Mouse (Mus musculus): Measurements from ENCODE around the gene Inka1. TPM values are rescaled to one million over a fixed set of nuclear protein-coding genes. Genes with fewer than 3 reads are reported as not detected.
"Not testable (repeated sequence)": the region's sequence is repeated elsewhere in the genome, so short reads cannot be mapped to it uniquely, and the experiment has no call there.

The Inka1 gene
- polyA plus RNA-seq (2015; fragmentation: Nextera tagmentation; extraction: Ambion mirVana): 50.5 and 50.8 TPM in 2 replicates

DNA sequence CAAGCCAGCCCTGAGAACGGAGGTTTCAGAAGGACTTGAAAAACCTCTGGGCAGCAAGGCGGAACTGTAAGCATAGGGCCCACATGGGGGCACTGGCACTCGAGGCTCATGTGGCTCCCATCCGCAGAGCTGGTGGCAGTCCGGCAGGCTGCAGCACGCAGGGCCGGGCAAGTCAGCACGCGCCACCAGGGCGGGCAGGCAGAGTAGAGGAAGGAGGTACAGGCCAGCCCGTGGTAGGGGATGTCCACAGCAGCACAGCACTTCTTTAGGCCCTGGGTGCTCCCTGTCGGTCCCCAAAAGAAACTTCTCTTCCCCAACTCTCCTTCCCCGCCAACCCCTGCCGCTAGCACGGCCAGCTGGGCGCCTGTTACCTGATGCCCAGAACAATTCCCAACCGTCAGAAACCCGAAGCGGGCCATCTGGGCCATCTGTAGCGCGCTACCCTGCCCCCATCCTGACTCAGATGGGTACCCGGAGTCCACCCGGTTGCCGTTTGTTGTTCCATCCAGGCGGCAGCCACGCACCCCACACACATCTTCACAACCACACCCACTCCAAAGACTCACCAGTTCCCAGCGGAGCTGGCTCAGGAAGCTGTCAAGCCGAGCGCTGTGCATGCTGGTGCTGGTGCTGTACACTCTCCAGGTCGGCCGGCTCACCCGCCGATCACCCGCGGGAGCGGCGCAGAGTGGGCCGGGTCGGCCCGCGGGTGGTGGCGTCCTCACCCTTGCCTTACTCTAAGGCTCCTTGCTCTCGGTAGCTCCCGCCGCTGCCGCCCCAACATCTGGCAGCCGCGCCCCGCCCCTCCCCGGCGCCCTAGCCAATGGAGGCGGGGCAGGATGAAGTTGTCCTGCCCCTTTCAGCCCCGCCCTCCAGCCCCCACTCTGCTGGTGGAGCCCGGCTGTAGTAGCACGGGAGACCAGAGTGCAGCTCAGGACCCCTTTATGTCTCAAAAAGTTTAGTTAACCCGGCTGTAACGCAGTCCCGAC is at the start of gene Inka1:
TSS of gene Inka1 (minus strand) at position 749 of the 989 bp plus-strand sequence.
- Histone ChIP-seq H3K27ac (replicated peaks) (peak within 1 kb of the TSS; percentile 97), H3K9ac (peak within 1 kb of the TSS; percentile 82), H3K4me3 (replicated peaks) (peak within 1 kb of the TSS; percentile 84), H3K9me3 (replicated peaks) (no peaks in the 10 kb centered on the region), H3K4me1 (replicated peaks) (peaks cover 81% of the 10 kb centered on the region), H3K4me2 (peak within 1 kb of the TSS; percentile 92), H3K36me3 (replicated peaks) (peaks cover 43% of the 10 kb centered on the region), H3K27me3 (no peaks in the 10 kb centered on the region)
- WGBS (ENCODE audit: insufficient replicate concordance): under 1% methylated on average over 58 of the region's 58 CpGs
- peak; percentile 74 for ATAC-seq (ENCODE audit: insufficient read depth)

DNA sequence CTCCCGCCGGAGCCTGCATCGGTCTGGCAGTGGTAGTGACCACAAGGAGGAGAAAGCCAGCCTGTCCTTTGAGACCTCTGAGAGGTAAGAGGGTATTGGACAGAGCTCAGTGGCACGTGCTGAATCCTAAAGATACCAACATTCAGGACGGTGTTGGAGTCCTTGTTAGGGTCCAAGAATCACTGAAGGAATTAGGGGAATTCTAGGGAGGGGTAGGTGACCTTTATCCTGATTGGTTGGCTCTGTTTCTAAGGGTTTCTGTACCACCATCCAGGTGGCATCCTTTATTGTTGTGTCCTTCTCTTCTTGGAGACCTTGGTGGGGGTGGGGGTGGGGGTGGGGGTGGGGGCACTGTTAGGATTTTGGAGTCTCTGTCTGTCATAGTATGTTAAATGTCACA is 46.4 kb upstream of the Inka1 start:
- Histone ChIP-seq H3K36me3 (replicated peaks) (peaks cover 86% of the 10 kb centered on the region), H3K27me3 (no peaks in the 10 kb centered on the region), H3K4me1 (replicated peaks) (no peaks in the 10 kb centered on the region), H3K9ac (no peak overlapping the region), H3K27ac (replicated peaks) (no peak overlapping the region), H3K4me3 (replicated peaks) (no peak overlapping the region), H3K4me2 (no peak overlapping the region), H3K9me3 (replicated peaks) (no peaks in the 10 kb centered on the region)
- 93% methylated on average over 5 of the region's 5 CpGs for WGBS (ENCODE audit: insufficient replicate concordance)
- ATAC-seq (ENCODE audit: insufficient read depth): no peak

DNA sequence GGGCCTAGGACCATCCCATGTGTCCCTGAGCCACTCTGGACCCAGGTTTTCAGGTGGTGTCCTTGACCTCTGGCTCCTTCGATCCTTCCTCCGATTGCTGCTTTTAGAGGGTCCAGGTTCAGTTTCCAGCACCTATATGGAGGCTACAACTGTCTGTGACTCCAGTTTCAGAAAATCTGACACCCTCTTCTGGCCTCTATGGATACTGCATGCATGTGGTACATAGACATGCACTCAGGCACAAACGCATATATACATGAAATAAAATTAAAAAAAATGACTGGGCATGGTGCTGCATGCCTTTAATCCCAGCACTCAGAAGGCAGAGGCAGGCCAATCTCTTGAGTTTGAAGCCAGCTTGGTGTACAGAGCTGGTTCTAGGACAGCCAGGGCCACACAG is 42.2 kb upstream of the Inka1 start:
- Histone ChIP-seq H3K4me1 (replicated peaks) (no peaks in the 10 kb centered on the region; the same call in 1 of the 2 replicates), H3K36me3 (replicated peaks) (peaks cover 91% of the 10 kb centered on the region), H3K27me3 (no peaks in the 10 kb centered on the region), H3K27ac (replicated peaks) (no peak overlapping the region), H3K9ac (no peak overlapping the region), H3K4me3 (replicated peaks) (no peak overlapping the region), H3K4me2 (no peak overlapping the region), H3K9me3 (replicated peaks) (no peaks in the 10 kb centered on the region)
- no peak for ATAC-seq (ENCODE audit: insufficient read depth)
- 91% methylated on average over 3 of the region's 3 CpGs for WGBS (ENCODE audit: insufficient replicate concordance)

DNA sequence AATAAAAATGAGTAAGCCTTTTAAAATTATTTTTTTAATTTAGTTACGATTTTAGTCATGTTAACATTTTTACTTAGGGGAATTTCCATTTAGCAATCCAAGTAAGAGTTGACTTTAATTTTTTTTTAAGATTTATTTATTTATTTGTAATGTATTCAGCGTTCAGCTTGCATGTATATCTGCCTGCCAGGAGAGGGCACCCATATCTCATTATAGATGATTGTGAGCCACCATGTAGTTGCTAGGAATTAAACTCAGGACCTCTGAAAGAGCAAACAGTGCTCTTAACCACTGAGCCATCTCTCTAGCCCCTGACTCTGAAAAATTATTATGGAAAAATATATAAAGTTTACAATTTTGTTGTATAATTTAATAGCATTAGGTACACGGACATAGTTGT is 40.9 kb upstream of the Inka1 start:
- no peak overlapping the region for H3K4me2 ChIP-seq
- no peaks in the 10 kb centered on the region for H3K9me3 ChIP-seq (replicated peaks)
- H3K9ac ChIP-seq: no peak overlapping the region
- peaks cover 86% of the 10 kb centered on the region for H3K36me3 ChIP-seq (replicated peaks)
- H3K27ac ChIP-seq (replicated peaks): no peak overlapping the region
- ATAC-seq (ENCODE audit: insufficient read depth): no peak
- WGBS (ENCODE audit: insufficient replicate concordance): 83% methylated on average over 3 of the region's 3 CpGs
- peaks cover 7% of the 10 kb centered on the region for H3K4me1 ChIP-seq (replicated peaks)
- no peak overlapping the region for H3K4me3 ChIP-seq (replicated peaks)
- no peaks in the 10 kb centered on the region for H3K27me3 ChIP-seq

DNA sequence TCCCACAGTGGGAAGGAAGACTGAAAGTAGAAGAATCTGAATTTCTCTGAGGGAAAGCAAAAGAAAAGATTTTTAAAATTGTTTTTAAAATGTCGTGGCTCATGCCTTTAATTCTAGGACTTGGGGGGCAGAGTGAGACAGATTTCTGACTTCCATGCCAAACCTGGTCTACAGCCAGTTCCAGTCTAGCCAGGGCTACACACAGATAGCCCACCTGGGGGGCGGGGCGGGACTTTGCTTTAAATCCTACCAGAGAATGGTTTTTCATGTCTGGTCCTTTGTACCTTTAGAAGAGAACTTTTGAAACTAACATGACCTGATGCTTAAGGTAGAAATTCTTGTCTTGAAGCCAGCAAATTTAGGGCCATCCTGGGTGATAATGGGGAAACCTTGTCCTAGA is 37.5 kb upstream of the Inka1 start:
- peaks cover 66% of the 10 kb centered on the region for H3K36me3 ChIP-seq (replicated peaks)

DNA sequence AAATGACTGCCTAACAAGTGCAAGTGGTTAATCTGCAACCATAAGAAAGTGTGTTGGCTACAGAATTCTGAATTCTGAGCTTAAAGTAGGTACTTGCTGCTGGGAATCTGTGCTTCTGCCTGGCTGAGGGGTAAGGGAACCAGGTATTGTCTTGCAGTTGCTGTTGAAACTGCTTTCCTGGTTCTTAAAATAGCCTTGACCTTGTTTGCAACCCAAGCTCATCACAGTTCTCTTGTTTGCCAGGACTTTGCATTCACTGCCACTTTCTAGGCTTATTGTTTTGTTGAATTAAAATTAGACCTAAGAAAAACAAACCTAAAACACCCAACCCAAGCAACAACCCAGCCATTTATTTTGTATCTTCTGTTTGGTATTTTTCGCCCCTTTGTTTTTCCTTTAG is 35.1 kb upstream of the Inka1 start:
- Histone ChIP-seq H3K27me3 (no peaks in the 10 kb centered on the region), H3K9ac (no peak overlapping the region), H3K4me1 (replicated peaks) (peaks cover 23% of the 10 kb centered on the region), H3K4me2 (no peak overlapping the region), H3K9me3 (replicated peaks) (no peaks in the 10 kb centered on the region), H3K4me3 (replicated peaks) (no peak overlapping the region), H3K27ac (replicated peaks) (no peak overlapping the region), H3K36me3 (replicated peaks) (peaks cover 59% of the 10 kb centered on the region)
- ATAC-seq (ENCODE audit: insufficient read depth): no peak
- WGBS (ENCODE audit: insufficient replicate concordance): 77% methylated on average over 1 of the region's 1 CpGs

More for the DNA sequence above, 37.5 kb upstream of the Inka1 start:
- ATAC-seq (ENCODE audit: insufficient read depth): no peak
- Histone ChIP-seq H3K9ac (no peak overlapping the region), H3K4me2 (no peak overlapping the region), H3K27ac (replicated peaks) (no peak overlapping the region), H3K9me3 (replicated peaks) (no peaks in the 10 kb centered on the region), H3K4me1 (replicated peaks) (peaks cover 23% of the 10 kb centered on the region), H3K4me3 (replicated peaks) (no peak overlapping the region), H3K27me3 (no peaks in the 10 kb centered on the region)
- 79% methylated on average over 3 of the region's 3 CpGs for WGBS (ENCODE audit: insufficient replicate concordance)

DNA sequence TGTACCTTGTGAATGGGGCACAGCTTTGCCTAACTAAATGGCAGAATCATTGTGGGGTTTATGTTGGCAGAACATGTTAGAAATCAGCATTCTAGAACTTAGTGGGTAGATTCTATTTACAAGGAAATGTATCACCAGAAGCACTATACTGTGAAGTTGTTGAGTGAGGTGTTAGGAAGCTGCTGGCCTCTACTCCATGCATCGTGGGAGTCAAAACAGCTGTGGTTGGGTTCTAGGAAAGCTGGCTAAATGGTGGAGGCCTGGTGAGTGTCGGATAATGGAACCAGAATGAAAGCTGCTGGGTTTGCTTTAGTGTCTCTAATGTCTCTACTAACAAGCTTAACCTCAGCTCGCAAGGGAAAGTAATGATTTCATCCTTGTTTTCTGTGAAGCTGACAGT is 31.4 kb upstream of the Inka1 start:
- no peak overlapping the region for H3K27ac ChIP-seq (replicated peaks)
- no peak for ATAC-seq (ENCODE audit: insufficient read depth)
- no peaks in the 10 kb centered on the region for H3K9me3 ChIP-seq (replicated peaks)
- H3K9ac ChIP-seq: no peak overlapping the region
- H3K4me3 ChIP-seq (replicated peaks): no peak overlapping the region
- H3K4me2 ChIP-seq: no peak overlapping the region
- WGBS (ENCODE audit: insufficient replicate concordance): 88% methylated on average over 3 of the region's 3 CpGs
- no peaks in the 10 kb centered on the region for H3K27me3 ChIP-seq
- H3K36me3 ChIP-seq (replicated peaks): peaks cover 63% of the 10 kb centered on the region
- H3K4me1 ChIP-seq (replicated peaks): peaks cover 24% of the 10 kb centered on the region

DNA sequence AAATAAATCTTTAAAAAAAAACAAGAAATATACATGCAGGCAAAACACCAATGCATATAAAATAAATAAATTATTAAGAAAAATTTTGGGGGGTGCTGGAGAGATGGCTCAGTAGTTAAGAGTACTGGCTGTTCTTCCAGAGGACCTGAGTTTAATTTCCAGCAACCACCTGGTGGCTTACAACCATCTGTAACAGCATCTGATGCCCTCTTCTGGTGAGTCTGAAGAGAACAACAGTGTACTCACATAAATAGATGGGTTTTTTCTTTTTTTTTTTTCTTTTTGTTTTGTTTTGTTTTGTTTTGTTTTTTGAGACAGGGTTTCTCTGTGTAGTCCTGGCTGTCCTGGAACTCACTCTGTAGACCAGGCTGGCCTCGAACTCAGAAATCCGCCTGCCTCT is 27.9 kb upstream of the Inka1 start:
- not testable (repeated sequence) for H3K4me2 ChIP-seq; H3K4me1 ChIP-seq (replicated peaks); ATAC-seq (ENCODE audit: insufficient read depth); H3K4me3 ChIP-seq (replicated peaks); H3K9me3 ChIP-seq (replicated peaks); H3K27me3 ChIP-seq; H3K27ac ChIP-seq (replicated peaks); H3K9ac ChIP-seq
- 94% methylated on average over 2 of the region's 2 CpGs for WGBS (ENCODE audit: insufficient replicate concordance)
- H3K36me3 ChIP-seq (replicated peaks): peaks cover 56% of the 10 kb centered on the region

DNA sequence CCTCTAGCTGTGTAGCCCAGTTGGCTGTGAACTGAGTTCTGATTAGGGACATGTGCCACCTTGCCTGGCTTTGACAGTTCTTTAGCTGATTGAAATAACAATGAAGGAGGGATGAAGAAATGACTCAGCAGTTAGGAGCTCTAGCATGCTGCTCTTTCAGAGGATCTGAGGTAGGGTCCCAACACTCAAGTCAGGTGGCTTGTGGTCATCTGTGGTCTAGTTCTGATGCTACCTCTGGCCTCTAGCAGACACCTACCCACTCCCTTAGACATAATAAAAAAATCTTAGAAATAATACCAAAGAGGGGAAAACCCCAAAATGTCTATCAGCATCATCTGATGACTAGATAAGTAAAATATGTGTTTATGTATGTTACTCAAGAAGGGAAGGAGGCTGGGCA is 24.7 kb upstream of the Inka1 start:
- Histone ChIP-seq H3K4me2 (no peak overlapping the region), H3K27me3 (no peaks in the 10 kb centered on the region), H3K27ac (replicated peaks) (no peak overlapping the region), H3K36me3 (replicated peaks) (peaks cover 35% of the 10 kb centered on the region), H3K9ac (no peak overlapping the region), H3K4me1 (replicated peaks) (peaks cover 27% of the 10 kb centered on the region), H3K9me3 (replicated peaks) (no peaks in the 10 kb centered on the region), H3K4me3 (replicated peaks) (no peak overlapping the region)
- ATAC-seq (ENCODE audit: insufficient read depth): no peak

DNA sequence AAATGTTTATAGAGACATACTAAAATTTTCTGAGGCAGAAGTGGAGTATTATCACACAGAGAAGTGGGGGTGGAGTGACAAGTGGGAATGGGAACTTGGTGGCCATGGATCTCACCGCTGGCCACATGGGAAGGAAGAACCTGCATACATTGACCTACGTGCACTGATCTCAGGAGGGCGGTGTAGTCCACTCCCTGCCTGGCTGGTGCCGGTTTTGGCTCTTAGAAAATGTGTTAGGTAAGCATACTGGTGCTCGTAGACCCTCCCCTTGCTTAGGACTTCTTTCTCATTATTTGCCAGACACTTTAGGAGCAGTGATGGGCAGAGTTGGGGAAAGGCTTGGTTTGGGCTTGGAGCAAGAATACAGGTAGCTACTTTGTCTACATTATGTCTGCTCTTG is 22.4 kb upstream of the Inka1 start:
- H3K4me3 ChIP-seq (replicated peaks): no peak overlapping the region
- no peak overlapping the region for H3K9ac ChIP-seq
- peaks cover 48% of the 10 kb centered on the region for H3K4me1 ChIP-seq (replicated peaks)
- H3K36me3 ChIP-seq (replicated peaks): peaks cover 20% of the 10 kb centered on the region
- H3K27me3 ChIP-seq: no peaks in the 10 kb centered on the region
- no peak overlapping the region for H3K27ac ChIP-seq (replicated peaks)
- ATAC-seq (ENCODE audit: insufficient read depth): no peak
- no peak overlapping the region for H3K4me2 ChIP-seq
- WGBS (ENCODE audit: insufficient replicate concordance): 85% methylated on average over 5 of the region's 5 CpGs
- no peaks in the 10 kb centered on the region for H3K9me3 ChIP-seq (replicated peaks)

DNA sequence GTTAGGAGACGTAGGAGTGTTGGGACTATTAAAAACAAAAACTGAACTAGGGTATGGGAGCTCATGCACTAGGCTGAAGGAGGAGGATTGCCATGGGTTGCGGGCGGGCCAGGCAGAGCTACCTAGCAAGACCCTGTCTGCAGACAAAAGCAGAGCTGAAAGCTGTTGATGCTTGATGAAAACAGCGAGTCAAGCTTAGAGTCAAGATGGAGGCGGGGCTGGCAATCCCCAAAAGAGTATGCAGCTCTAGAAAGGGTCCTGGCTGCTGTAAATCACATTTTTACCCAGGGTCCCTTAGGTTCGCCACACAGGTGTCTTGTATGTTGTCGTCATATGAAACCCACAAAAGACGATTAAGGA is 17.8 kb upstream of the Inka1 start:
- peak overlapping the region; percentile 78 for H3K4me2 ChIP-seq

More for the DNA sequence above, 17.8 kb upstream of the Inka1 start:
- 21% methylated on average over 8 of the region's 8 CpGs for WGBS (ENCODE audit: insufficient replicate concordance)
- Histone ChIP-seq H3K36me3 (replicated peaks) (peaks cover 10% of the 10 kb centered on the region), H3K4me1 (replicated peaks) (peaks cover 57% of the 10 kb centered on the region), H3K27me3 (no peaks in the 10 kb centered on the region), H3K27ac (replicated peaks) (peak overlapping the region; percentile 98), H3K4me3 (replicated peaks) (peak overlapping the region; percentile 100), H3K9ac (peak overlapping the region; percentile 100), H3K9me3 (replicated peaks) (no peaks in the 10 kb centered on the region)
- no peak for ATAC-seq (ENCODE audit: insufficient read depth)

Measured in liver, embryonic 15.5 days (tissue).